ENCODE assay signal across 8 mouse cellular contexts in the genomic region with DNA sequence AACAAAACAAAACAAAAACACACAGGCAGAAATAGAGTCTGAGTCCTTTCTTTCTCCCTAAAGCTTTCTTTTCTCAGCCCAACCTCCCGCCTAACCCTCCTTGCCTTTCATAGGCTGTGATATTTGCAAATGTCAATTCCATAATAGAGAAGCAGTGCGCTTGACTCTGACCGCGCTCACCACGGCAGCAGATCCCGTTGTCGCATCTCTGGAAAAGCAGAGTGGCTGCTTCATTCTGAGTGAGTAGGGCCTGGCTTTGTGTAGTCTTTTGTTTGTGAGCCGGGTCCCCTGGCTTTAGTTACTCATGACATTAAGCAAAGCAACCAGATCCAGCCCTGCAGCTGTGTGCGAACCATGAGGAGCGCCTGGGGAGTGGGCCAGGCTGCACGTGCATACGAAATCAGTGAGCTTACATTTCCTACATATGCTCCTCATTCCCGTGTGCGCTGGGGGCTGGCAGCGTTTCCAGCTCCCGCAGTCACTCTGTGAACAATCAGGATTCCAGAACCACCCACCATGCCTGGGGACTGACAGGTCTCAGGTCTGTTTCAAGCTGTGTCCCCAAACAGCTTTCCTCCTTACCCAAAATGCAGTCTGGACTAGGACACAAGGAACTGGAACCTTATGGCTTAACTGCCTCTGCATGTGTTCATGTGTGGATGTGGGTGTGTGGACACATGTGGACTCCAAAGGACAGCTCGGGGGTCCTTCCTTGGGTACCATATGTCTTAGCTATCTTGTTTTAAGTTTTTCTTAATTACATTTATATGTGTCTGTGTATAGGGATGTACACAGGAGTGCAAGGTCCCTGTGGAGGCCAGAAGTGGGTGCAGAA.
A peak's percentile ranks its signal among the peaks of the same experiment; 100 is the strongest.
DNase-seq lines count a peak whose midpoint lies in the region; ATAC-seq and TF ChIP-seq lines count a peak whose summit lies in the region.

No protein-coding gene starts in this region.

- no peak overlapping the region for H3K4me3 ChIP-seq in heart, postnatal 0 days (ENCODE audit: low read depth, low read length)
- peak overlapping the region; percentile 34 for H3K4me3 ChIP-seq in embryonic facial prominence, embryonic 13.5 days
- no peak overlapping the region for H3K4me3 ChIP-seq in neural tube, embryonic 12.5 days

- no peak for TF ChIP-seq CTCF in heart, postnatal 0 days (IDR thresholded peaks at IDR 0.05; ENCODE audit: low read depth)

- intact Hi-C loops in heart, postnatal 25 days (cut with DNase I): no loop called here

- no peak overlapping the region for H3K27ac ChIP-seq in heart, postnatal 0 days (ENCODE audit: low read depth)
- peak overlapping the region; percentile 86 for H3K27ac ChIP-seq in embryonic facial prominence, embryonic 13.5 days
- H3K27ac ChIP-seq in neural tube, embryonic 12.5 days: peak overlapping the region; percentile 16; the same call in 1 of the 2 replicates

- H3K36me3 ChIP-seq in heart, postnatal 0 days (replicated peaks; ENCODE audit: control insufficient read depth, insufficient read depth, low read length): no peaks in the 10 kb centered on the region
- no peaks in the 10 kb centered on the region for H3K36me3 ChIP-seq in embryonic facial prominence, embryonic 13.5 days
- no peaks in the 10 kb centered on the region for H3K36me3 ChIP-seq in neural tube, embryonic 12.5 days

- 32% methylated on average over 17 of the region's 17 CpGs for WGBS in heart, postnatal 0 days
- 9% methylated on average over 17 of the region's 17 CpGs for WGBS in embryonic facial prominence, embryonic 13.5 days
- WGBS in neural tube, embryonic 12.5 days: 13% methylated on average over 17 of the region's 17 CpGs

- no peaks in the 10 kb centered on the region for H3K27me3 ChIP-seq in heart, postnatal 0 days (ENCODE audit: control insufficient read depth, insufficient read depth, low read length)
- no peaks in the 10 kb centered on the region; the same call in 1 of the 2 replicates for H3K27me3 ChIP-seq in embryonic facial prominence, embryonic 13.5 days
- H3K27me3 ChIP-seq in neural tube, embryonic 12.5 days (replicated peaks): peaks cover 85% of the 10 kb centered on the region

- ATAC-seq in heart, postnatal 0 days (ENCODE audit: insufficient read depth, low read depth): no peak
- ATAC-seq in embryonic facial prominence, embryonic 13.5 days (ENCODE audit: insufficient number of reproducible peaks, insufficient read depth, low FRiP score, low TSS enrichment, low read depth): peak; percentile 82
- ATAC-seq in neural tube, embryonic 12.5 days (ENCODE audit: low FRiP score, low read depth): peak; percentile 70

- no peak for TF ChIP-seq EP300 in heart, postnatal 0 days (IDR thresholded peaks at IDR 0.05; ENCODE audit: low read depth)

- H3K4me2 ChIP-seq in heart, postnatal 0 days (ENCODE audit: low read depth, low read length): peak overlapping the region; percentile 14; the same call in 1 of the 2 replicates
- H3K4me2 ChIP-seq in embryonic facial prominence, embryonic 13.5 days: peak overlapping the region; percentile 57
- H3K4me2 ChIP-seq in neural tube, embryonic 12.5 days (replicated peaks): peak overlapping the region; percentile 40

- DNase-seq in heart, postnatal 0 days (ENCODE audit: low spot score): no peak
- DNase-seq in heart, postnatal 25 days (ENCODE audit: low spot score): no peak
- DNase-seq in layer of hippocampus, adult 9-11 months: peak; percentile 22
- DNase-seq in adipocyte (ENCODE audit: low spot score): no peak
- no peak for DNase-seq in urinary bladder, postnatal 4 days (ENCODE audit: low spot score in 2 of 2)
- DNase-seq in spleen, adult 18-20 months: no peak

- H3K4me1 ChIP-seq in heart, postnatal 0 days (ENCODE audit: control insufficient read depth, insufficient read depth): no peaks in the 10 kb centered on the region
- H3K4me1 ChIP-seq in embryonic facial prominence, embryonic 13.5 days: peaks cover 39% of the 10 kb centered on the region
- H3K4me1 ChIP-seq in neural tube, embryonic 12.5 days: peaks cover 23% of the 10 kb centered on the region

- no peaks in the 10 kb centered on the region for H3K9me3 ChIP-seq in heart, postnatal 0 days (replicated peaks; ENCODE audit: control insufficient read depth, low read length)
- H3K9me3 ChIP-seq in embryonic facial prominence, embryonic 13.5 days: no peaks in the 10 kb centered on the region
- H3K9me3 ChIP-seq in neural tube, embryonic 12.5 days: no peaks in the 10 kb centered on the region

- H3K9ac ChIP-seq in heart, postnatal 0 days (replicated peaks; ENCODE audit: low read depth, low read length): no peak overlapping the region
- H3K9ac ChIP-seq in embryonic facial prominence, embryonic 13.5 days: peak overlapping the region; percentile 58
- H3K9ac ChIP-seq in neural tube, embryonic 12.5 days: peak overlapping the region; percentile 19; the same call in 1 of the 2 replicates
